Mouse (Mus musculus) megakaryocyte-erythroid progenitor cell, adult 5 weeks (primary cell): ENCODE data around the gene Rnf207. TPM values are rescaled to one million over a fixed set of nuclear protein-coding genes. Genes with fewer than 3 reads are reported as not detected.

Experiments
- polyA plus RNA-seq: library from polyadenylated mRNA; stranded (reverse); fragments of >175 nt; gene quantifications from 2 replicates; pipeline ENCODE4 v1.2.3, GENCODE M21; 2012

The Rnf207 gene
- 0.37 TPM in 1 of 2 replicates, not detected in the other for polyA plus RNA-seq

DNA sequence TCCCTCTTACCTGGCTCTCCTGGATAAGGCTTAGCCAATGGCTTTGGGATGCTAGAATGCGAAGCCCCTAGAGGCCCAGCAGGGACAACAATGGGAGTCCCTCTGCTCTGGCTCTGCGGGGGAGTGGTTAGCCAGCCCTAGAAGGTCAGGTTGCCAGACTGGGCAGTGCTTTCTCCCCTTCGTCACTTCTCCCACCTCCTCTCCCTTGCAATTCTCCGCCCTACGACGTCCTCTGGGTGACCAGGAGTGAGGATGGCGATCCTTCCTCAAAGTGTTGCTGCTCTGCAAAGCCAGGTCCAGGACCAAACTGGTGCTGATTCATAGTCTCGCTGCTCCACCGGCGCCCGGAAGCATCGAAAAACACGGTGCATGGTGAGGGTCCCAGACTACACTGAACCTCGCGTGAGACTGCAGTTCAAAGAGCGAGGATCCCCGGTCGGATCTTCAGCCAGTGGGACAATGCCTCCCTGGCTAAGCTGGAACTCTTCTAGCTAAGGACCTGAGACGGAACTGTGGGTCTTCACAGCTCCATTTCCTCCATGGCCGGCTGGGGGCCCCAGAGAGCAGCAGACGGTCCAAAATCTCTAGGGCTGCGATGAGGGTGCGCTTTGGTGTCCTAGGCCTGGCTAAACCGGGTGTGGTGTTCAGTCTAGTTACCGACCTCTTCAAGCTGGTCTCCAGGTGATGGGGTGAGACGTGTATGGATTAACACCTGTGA lies at the start of gene Rnf207:
Rnf207 (minus strand) TSS at position 477 of the 718 bp plus-strand sequence.

DNA sequence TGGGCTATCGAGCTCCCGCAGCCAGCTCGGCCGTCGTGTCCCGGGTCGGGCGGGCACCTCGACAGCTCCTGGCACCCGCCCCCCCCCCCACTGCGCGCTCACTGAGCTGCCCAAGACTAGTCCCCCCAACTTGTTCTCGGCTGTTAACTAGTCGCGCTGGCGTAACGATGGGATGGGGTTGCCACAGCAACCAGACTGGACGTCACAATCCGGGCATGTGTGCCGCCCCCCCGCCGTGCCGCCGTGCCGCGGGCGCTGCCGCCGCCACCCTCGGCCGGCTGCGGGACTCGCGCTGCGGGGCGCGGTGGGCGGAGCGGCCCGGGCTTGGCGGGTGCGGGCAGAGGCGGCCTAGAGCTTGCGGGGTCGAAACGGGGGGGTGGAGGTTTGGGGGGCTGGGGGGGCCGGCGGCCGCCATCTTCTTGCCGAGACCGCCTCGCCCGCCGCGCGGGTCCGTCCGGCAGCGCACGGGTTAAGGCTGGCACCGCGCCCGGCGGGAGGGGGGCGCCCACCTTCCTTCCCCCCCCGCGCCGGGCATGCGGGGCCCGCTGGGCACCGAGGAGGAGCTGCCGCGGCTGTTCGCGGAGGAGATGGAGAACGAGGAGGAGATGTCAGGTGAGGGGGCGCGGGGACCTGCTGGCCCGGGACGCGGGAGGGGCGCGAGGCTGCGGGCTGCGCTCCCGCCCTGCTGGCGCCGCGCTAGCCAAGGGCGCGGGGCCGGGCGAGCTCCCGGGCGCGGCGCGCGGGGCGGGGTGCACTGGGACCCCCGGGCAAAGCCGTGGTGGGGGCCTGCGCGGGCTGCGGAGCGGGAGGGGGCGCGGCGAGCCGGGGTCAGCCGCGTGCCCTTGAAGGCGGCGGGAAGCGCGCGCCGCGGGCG lies 19.9 kb upstream of the Rnf207 start, which contains the start of gene Chd5:
Chd5 (plus strand) TSS at position 233 of the 874 bp plus-strand sequence.

DNA sequence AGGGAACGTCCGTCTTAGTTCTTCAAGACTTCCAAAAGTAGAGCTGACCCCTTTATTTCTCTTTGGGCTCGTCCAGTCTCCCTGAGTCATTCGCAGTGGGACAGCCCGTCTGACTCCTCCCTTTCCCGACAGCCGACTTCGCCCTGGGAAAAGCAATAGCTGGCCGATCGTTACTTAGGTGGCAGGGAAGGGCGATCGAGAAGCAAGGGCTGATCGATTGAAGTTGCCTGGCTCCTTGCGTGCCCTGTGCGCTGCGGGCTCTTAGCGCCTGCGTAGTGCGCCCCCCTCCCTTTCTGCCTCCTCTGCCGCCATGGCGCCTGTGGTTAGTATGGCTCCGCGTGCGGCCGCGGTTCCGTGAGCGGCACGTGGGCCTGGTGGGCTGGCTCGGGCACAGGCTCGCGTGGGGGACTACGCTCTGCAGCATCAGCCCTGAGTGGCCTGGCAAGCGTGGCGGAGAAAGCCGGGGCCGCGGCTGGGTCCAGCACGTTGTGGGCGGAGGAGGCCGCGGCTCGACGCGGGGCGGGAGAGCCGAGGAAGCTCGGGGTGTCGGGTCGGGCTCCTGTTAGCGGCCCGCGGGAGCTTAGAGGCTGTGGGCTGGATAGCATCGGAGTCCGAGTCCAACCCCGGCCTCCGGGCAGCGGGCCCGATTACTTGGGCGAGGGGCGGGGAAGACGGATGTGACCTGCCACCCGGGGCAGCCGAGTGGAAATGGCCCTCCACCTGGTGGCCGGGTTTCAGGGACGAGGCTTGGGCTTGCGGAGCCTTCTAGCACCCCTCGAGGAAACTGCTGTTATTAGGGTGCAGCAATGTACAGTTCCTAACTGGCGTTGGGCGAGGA lies 7.0 kb upstream of the Rnf207 start, which contains the start of gene Rpl22:
Rpl22 (plus strand) TSS at position 169 of the 838 bp plus-strand sequence.

DNA sequence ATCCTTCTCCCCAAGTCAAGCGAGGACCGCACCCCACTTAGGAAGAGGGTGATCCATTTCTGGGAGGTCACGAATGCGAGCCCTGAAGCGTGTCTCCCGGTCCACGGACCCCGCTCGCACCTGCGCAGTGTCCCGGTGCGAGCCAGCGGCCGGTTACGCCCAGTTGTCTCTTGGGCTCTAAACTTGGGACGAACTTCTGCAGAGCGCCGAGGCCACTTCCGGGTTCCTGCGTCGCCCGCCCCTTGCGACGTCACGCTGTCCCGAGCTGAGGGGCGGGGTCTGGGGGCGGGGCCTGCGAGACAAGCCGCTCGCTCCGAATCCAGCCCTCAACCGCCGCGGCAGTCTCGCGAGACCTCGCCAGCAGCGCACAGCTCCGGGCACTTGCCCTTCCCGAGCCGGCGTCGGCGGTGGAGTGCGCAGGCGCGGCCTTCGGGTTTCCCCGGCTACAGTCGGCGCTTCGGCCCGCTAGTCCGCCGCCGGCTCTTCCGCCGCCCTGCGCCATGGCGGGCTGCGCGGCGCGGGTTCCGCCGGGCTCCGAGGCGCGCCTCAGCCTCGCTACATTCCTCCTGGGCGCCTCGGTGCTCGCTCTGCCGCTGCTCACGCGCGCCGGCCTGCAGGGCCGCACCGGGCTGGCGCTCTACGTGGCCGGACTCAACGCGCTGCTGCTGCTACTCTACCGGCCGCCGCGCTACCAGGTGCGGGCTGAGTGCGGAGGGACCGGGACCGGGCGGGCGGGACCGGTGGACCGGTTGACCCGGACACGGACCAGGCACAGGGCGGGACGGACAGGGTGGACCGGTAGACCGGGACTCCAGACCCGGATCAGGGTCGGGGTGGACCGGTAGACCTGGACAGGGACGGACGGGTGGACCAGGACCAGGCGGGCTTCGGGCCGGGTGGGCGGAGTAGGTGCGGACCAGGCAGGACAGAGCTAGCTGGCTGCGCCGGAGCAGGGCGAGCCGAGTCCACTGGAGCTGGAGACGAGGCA lies 21.6 kb downstream of the Rnf207 start, which contains the start of gene Icmt:
Icmt (plus strand) TSS at position 354 of the 988 bp plus-strand sequence.

DNA sequence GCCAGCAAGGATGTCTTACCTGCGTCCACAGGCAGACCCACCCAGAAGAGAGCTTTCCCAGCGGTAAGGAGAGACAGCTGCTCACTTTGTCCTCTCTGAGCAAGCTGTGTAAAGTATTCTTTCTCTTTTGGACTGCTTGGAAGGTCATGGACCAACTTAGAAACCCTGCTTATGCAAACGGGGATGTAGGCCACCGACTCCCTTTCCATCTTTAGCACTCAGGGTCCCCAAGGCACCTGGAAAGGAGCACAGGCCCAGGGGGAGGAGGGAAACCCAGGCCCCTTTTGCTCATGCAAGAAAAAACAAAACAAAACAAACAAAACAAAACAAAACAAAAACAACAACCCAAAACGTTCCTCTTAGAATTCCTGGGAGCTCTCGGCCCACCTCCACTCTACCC lies 27.2 kb downstream of the Rnf207 start, which contains the start of gene Hes3:
Hes3 (minus strand) TSS at position 101 of the 400 bp plus-strand sequence.

DNA sequence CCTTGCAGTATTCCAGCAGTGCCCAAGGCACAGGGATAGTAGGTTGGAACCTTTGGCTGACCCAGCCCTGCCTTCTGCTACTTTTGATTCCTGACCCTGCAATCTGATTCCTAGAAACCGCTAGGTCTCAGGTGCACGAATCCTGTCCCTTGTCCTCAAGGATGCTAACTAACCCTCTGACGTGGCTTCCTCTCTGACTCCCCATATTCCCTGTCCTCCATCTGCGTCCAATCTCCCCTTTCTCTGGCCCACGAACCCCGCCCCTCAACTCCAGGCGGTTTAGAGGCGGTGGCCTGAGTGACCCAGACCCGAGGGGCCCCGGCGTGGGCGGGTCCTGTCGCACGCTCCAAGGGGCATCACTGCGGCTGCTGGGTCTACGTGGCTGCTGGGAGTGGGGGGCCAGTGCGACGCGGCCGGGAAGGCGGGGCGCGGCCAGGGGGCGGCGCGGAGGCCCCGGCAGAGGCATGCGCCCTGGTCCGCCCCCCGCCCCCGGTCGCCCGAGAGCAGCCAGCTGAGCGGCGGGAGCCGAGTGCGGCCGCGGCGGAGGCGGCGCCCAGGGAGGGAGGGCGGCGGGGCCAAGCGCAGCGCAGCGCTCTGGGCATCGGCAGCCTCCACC lies 45.1 kb downstream of the Rnf207 start, which contains the start of gene Gpr153:
Gpr153 (plus strand) TSS at position 612 of the 616 bp plus-strand sequence.

Other genes starting within 250 kb of the Rnf207 start
- gene Plekhg5, start 246.5 kb downstream of the Rnf207 start, polyA plus RNA-seq: 33.3 and 51.8 TPM in 2 replicates
- gene Tnfrsf25, start 203.1 kb downstream of the Rnf207 start, polyA plus RNA-seq: 0.35 and 0.43 TPM in 2 replicates
- 10.1 and 13.1 TPM in 2 replicates for gene Espn, start 166.6 kb downstream of the Rnf207 start, polyA plus RNA-seq
- not detected in 2 replicates for gene Hes2, start 160.1 kb downstream of the Rnf207 start, polyA plus RNA-seq
- 107 and 114 TPM in 2 replicates for gene Acot7, start 140.9 kb downstream of the Rnf207 start, polyA plus RNA-seq
- gene Gpr153, start 44.8 kb downstream of the Rnf207 start, polyA plus RNA-seq: 0.26 and 0.93 TPM in 2 replicates
- gene Hes3, start 27.3 kb downstream of the Rnf207 start, polyA plus RNA-seq: 0.06 TPM in 1 of 2 replicates, not detected in the other
- 12.0 and 12.6 TPM in 2 replicates for gene Icmt, start 21.8 kb downstream of the Rnf207 start, polyA plus RNA-seq
- gene Rpl22, start 6.7 kb upstream of the Rnf207 start, polyA plus RNA-seq: 103 and 109 TPM in 2 replicates
- gene Chd5, start 19.7 kb upstream of the Rnf207 start, polyA plus RNA-seq: 0.16 and 0.24 TPM in 2 replicates
- 2.5 and 2.7 TPM in 2 replicates for gene Nphp4, start 157.7 kb upstream of the Rnf207 start, polyA plus RNA-seq
- 120 and 122 TPM in 2 replicates for gene Kcnab2, start 158.9 kb upstream of the Rnf207 start, polyA plus RNA-seq